Mouse (Mus musculus) left cerebral cortex, adult 2 months (tissue): ENCODE measurements around the gene Kifc3. TPM values are rescaled to one million over a fixed set of nuclear protein-coding genes. Genes with fewer than 3 reads are reported as not detected.
"Not testable (repeated sequence)": the region's sequence is repeated elsewhere in the genome, so short reads cannot be mapped to it uniquely, and the experiment has no call there.

ENCODE experiments used
- DNase-seq, 2 experiments: peaks; one replicate each; pipeline ENCODE4 v3.0.0; 2021 to 2022; ENCODE audit warnings: low spot score in 2 of 2, mixed read lengths in 1 of 2; ENCODE audit errors: extremely low spot score in 1 of 2
- H3K27ac ChIP-seq: fragments of 200-600 bp; 2 replicates; pipeline ENCODE4 v1.8.1; 2022
- H3K4me3 ChIP-seq: fragments of 200-600 bp; 2 replicates; pipeline ENCODE4 v1.8.1; 2022
- CTCF ChIP-seq: fragments of 200-600 bp; IDR thresholded peaks from 2 replicates; pipeline ENCODE4 v1.8.1; 2022; ENCODE audit warnings: antibody characterized with exemption, mild to moderate bottlenecking, moderate library complexity
- intact Hi-C: fragments of 180-260 bp; cut with DNase I; formaldehyde crosslinking; loops from one replicate; pipeline ENCODE4 v1.15.1; 2025
- long read RNA-seq, 2 experiments: library from polyadenylated mRNA; stranded (forward); transcript quantifications; one replicate each; pipeline ENCODE4 v2.0.0; 2021; ENCODE audit warnings: borderline mapping rate in 2 of 2
- total RNA-seq, 2 experiments: library from RNA; stranded (reverse); gene quantifications; 2 replicates each; pipeline ENCODE4 v1.2.3; 2021

Kifc3 gene
- 10 to 100 TPM; 58.4 to 61.5 TPM for total RNA-seq
- long read RNA-seq, experiment 1, transcript Kifc3-201 (20 exons, 3,277 nt): major isoform, 66 of 139 reads
- long read RNA-seq, experiment 1, partial matches to known transcripts: 10 of 139 reads
- long read RNA-seq, experiment 1, other reads (novel, unspliced or antisense): 63 of 139 reads
- long read RNA-seq, experiment 2, transcript Kifc3-201 (20 exons, 3,277 nt): major isoform, 52 of 144 reads
- long read RNA-seq, experiment 2, partial matches to known transcripts: 9 of 144 reads
- long read RNA-seq, experiment 2, other reads (novel, unspliced or antisense): 82 of 144 reads

DNA sequence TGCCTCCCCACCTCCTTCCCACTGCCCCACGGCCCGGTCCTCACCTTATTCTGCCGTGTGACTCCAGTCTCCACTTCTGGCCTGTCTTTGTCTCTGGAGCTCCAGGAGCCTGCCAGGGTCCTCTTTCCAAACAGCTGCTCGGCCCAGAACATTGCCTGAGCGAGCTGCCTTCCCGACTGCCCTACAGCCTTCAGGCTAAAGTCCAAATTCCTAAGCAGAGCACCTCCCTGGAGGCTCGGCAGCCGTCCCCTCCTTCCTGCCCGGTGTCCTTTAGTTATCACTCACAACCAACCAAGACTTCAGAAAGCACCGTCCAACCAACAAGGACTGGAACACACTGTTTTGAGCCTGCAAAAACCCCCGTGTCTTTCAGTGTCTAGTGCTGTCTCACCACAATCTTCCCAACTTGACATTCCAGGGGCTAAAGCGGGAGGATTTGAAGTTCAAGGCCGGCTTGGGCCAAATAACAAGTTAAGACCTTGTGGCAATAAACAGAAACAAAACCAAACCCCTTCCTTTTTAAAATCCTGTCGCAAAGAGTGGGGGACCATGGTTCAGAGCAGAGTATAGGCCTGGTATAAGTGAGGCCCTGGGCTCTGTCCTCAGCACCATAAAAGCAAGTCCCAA is at the start of gene Kifc3:
TSS of gene Kifc3 (minus strand) at position 164 of the 627 bp plus-strand sequence.
- no peak for DNase-seq
- no peak for TF ChIP-seq CTCF
- intact Hi-C loops: loop anchor here (2.0 to 10.0 kb wide), 3 partner anchors 68 to 250 kb away; no protein-coding TSS in a partner anchor

GRCm38 (mm10) chr8:95252056-95252455 is 49.4 kb upstream of the Kifc3 start:
- H3K27ac ChIP-seq: no peak overlapping the region
- TF ChIP-seq CTCF: no peak
- intact Hi-C loops: loop anchor here (10.0 kb wide), 1 partner anchor 283 kb away; the partner anchor contains the start of gene Ccdc113
- no peak overlapping the region for H3K4me3 ChIP-seq
- no peak for DNase-seq

More for the DNA sequence above, at the start of gene Kifc3:
- Histone ChIP-seq H3K4me3 (no peak within 1 kb of the TSS), H3K27ac (no peak within 1 kb of the TSS)

DNA sequence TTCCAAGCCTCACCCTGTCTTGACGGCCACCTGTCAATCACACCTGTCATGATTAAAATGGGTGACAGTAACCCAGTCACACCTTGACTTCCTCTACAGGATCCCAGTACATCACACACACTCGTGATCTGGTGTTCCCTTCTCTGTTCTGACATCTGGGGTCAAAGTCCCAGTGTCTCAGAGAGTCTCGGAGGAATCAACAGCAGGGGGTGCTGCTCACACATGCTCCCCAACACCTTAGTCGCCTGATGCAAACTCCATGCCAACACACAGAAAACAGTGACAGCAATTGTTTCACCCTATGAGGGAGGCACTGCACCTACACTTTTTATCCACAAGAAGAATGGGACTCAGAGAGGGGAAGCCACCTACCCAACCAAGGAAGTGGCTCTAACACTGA is 47.2 kb upstream of the Kifc3 start:
- intact Hi-C loops: loop anchor here (10.0 kb wide), 1 partner anchor 285 kb away; the partner anchor contains the start of gene Ccdc113
- Histone ChIP-seq H3K4me3 (no peak overlapping the region), H3K27ac (no peak overlapping the region)
- no peak for DNase-seq
- TF ChIP-seq CTCF: peak; percentile 23

GRCm38 (mm10) chr8:95247277-95247676 is 44.7 kb upstream of the Kifc3 start:
- H3K4me3 ChIP-seq: no peak overlapping the region
- intact Hi-C loops: no loop called here
- no peak for DNase-seq
- no peak overlapping the region for H3K27ac ChIP-seq
- no peak for TF ChIP-seq CTCF

- intact Hi-C loops: no loop called here
- Histone ChIP-seq H3K4me3 (no peak overlapping the region), H3K27ac (no peak overlapping the region)
- no peak for TF ChIP-seq CTCF
- no peak for DNase-seq
These were observed 42.6 kb upstream of the Kifc3 start for GRCm38 (mm10) chr8:95245180-95245579.

- H3K27ac ChIP-seq: no peak overlapping the region
- no peak for DNase-seq
- no peak overlapping the region for H3K4me3 ChIP-seq
- no peak for TF ChIP-seq CTCF
- intact Hi-C loops: no loop called here
These were observed 41.2 kb upstream of the Kifc3 start for GRCm38 (mm10) chr8:95243853-95244252.

DNA sequence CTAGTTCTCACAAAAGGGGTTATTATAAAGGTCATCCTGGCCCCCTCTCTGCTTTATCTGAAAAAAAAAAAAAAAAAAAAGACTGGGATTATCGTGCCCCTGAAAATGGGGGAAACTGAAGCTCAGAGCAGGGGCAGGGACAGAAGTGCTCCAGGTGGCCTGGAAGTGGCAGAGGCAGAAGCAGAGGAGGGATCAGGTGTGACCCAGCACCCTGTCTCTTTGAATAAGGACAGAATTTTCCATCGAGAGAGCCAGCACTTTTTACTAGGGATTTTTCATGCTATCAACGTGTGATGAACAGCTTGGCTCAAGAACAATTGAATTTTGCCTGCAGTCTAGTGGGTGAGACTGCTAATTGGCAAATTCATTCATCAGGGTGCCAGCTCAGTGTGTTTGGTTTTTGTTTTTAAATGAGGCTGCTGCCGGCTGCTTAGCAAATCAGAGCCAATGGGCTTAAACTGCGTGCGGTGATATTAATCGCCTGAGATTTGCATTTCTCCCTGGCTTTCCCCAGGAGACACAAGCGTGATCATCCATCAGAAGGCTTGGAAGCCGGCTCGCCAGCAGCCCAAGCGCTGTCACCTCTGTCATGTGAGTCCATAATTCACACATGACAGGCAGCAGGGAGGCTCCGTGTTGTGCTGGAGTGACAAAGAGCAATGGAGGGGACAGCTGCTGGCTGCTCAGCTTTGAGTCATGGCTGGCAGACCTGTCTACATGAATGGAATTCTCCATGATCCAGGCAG is 40.4 kb upstream of the Kifc3 start:
- Histone ChIP-seq H3K27ac (no peak overlapping the region), H3K4me3 (no peak overlapping the region)
- DNase-seq: peak; percentile 23 to 24
- intact Hi-C loops: no loop called here
- TF ChIP-seq CTCF: no peak

GRCm38 (mm10) chr8:95242099-95242825 is 39.6 kb upstream of the Kifc3 start:
- no peak for DNase-seq
- no peak for TF ChIP-seq CTCF
- Histone ChIP-seq H3K27ac (no peak overlapping the region), H3K4me3 (no peak overlapping the region)
- intact Hi-C loops: no loop called here

GRCm38 (mm10) chr8:95235683-95236082 is 33.1 kb upstream of the Kifc3 start:
- H3K27ac ChIP-seq: no peak overlapping the region
- DNase-seq: peak; percentile 66 to 83
- no peak overlapping the region for H3K4me3 ChIP-seq
- intact Hi-C loops: loop anchor here (10.0 kb wide), 1 partner anchor 291 kb away; no protein-coding TSS in a partner anchor
- peak; percentile 89 for TF ChIP-seq CTCF

GRCm38 (mm10) chr8:95230086-95230485 is 27.5 kb upstream of the Kifc3 start:
- intact Hi-C loops: loop anchor here (10.0 kb wide), 1 partner anchor 285 kb away; no protein-coding TSS in a partner anchor
- H3K27ac ChIP-seq: not testable (repeated sequence)

GRCm38 (mm10) chr8:95227151-95227468 is 24.5 kb upstream of the Kifc3 start:
- Histone ChIP-seq H3K27ac (no peak overlapping the region), H3K4me3 (no peak overlapping the region)
- TF ChIP-seq CTCF: no peak
- intact Hi-C loops: no loop called here
- DNase-seq: no peak

More at GRCm38 (mm10) chr8:95230086-95230485, 27.5 kb upstream of the Kifc3 start:
- DNase-seq, H3K4me3 ChIP-seq: not testable (repeated sequence)
